Mouse (Mus musculus) Patski (cell line): ENCODE measurements around the gene Mettl9. TPM values are rescaled to one million over a fixed set of nuclear protein-coding genes. Genes with fewer than 3 reads are reported as not detected.

ENCODE experiments used
- ATAC-seq: fragments of 100-300 bp; one replicate; pipeline ENCODE4 v1.8.0; 2021
- CTCF ChIA-PET: fragments of 350-600 bp; sonication (Branson Sonifier 250); formaldehyde crosslinking; loops from one replicate; lab custom pipeline; 2022; ENCODE audit warnings: inconsistent platforms; lab: Charles Lee
- POLR2A ChIA-PET: fragments of 350-600 bp; sonication (Branson Sonifier 250); formaldehyde crosslinking; loops from one replicate; lab custom pipeline; 2022; ENCODE audit warnings: antibody characterized with exemption, inconsistent platforms; lab: Charles Lee
- DNase-seq: peaks from one replicate; pipeline ENCODE4 v3.0.0-alpha.2; 2011; ENCODE audit warnings: low read depth, low spot score
- H3K27me3 ChIP-seq: fragments of 371-371 bp; one replicate; pipeline ENCODE4 v1.5.1; 2021
- CTCF ChIP-seq: fragments of 100-300 bp; IDR thresholded peaks from one replicate; pipeline ENCODE4 v1.5.1; 2021
- in situ Hi-C: fragments of 300-500 bp; cut with MboI; formaldehyde crosslinking; loops from 3 replicates; pipeline ENCODE4 v1.11.1; 2018; ENCODE audit warnings: low pct_unique_long_range_greater_than_20kb, mixed read lengths
- polyA plus RNA-seq: library from polyadenylated mRNA; unstranded; gene quantifications from one replicate; pipeline ENCODE4 v1.2.3, GENCODE M21; 2021

Mettl9 gene
- polyA plus RNA-seq, 1 experiment from 2014 or later, result 145 TPM

DNA sequence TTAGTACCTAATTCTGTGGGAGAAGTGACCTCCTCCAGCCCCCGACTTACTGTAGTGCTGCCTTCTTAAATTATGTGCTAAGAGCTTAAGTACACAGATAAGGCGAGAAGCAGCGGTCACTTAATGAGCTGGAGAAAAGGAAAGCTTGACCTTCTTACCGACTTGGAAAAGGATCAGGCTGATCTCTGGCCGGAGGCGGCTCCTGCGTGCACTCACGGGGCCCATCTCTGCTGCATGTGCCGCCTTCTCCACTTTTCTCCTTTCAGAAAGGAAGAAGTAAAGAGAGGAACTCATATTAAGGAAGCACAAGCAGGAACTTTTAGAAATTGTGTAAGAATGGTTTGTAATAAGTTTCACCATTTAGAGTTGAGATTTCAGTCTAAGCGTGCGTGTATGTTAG, 40.0 kb downstream of the Mettl9 start, which contains the start of gene Igsf6:
Gene Igsf6 (minus strand): TSS at position 292 of the 400 bp plus-strand sequence.
- no peaks in the 10 kb centered on the region for H3K27me3 ChIP-seq
- in situ Hi-C loops, result no loop called here
- TF ChIP-seq CTCF, result no peak
- ChIA-PET POLR2A (interaction anchor here (1.3 kb wide), 1 partner anchor 35 kb away, joined by 3 read pairs; no protein-coding TSS in a partner anchor), CTCF (interaction anchor here (0.7 to 3.4 kb wide), 5 partner anchors 9 to 141 kb away, joined by 3 to 15 read pairs (median 3); no protein-coding TSS in a partner anchor)
- ATAC-seq (no peak), DNase-seq (no peak)

DNA sequence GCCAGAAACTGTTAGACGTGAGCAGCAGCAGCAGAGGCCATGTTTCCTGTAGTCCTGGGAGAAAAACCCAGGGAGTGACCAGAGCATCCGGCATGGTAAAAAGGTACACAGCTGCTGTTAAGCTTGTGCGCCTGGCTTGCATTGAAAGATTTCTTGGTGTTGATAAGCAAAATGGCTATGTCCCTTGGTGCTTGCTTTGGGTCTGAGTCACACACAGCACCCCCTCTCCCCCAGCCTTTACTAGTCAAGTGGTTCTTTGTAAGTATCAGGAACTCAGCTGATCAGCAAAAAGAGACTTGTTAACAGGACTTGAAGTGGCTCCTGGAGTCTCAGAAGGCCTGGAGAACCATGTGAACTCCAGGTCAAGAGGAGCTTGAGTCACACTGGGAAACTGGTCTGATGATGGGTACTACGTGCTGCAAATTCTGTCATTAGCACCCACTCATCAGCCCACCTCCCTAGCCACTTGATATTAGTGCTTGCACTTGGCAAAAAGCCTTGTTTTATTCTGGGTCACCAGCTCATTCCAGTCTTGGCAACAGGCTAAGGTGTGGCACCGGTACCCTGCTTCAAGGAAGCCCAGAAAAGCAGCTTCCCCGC, 40.7 kb downstream of the Mettl9 start:
- ATAC-seq, result peak; percentile 32
- ChIA-PET CTCF (interaction anchor here (0.9 to 3.4 kb wide), 5 partner anchors 10 to 142 kb away, joined by 3 to 15 read pairs (median 3); no protein-coding TSS in a partner anchor), POLR2A (interaction anchor here (0.7 to 1.3 kb wide), 2 partner anchors 9 to 35 kb away, joined by 3 read pairs; no protein-coding TSS in a partner anchor)
- in situ Hi-C loops, result no loop called here
- H3K27me3 ChIP-seq, result no peaks in the 10 kb centered on the region
- no peak for DNase-seq
- TF ChIP-seq CTCF, result no peak

DNA sequence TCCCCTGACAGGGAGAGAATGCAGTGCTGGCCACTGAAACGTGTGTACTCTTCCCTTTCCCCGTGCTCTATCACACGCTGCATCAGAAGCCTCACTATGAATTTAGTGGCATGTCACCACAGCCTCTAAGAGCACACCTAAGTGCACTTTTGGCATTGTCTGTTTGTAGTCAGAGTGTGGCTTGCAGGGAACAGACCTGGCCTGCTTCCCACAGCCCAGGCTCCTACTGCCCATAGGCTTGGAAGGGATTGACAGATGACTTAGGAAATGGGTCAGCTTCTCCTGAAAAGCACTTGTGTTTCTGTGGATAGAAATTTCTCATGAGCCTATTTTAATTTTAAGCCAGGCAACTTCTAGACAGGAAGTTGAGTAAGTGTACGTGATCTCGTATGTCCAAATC, 41.2 kb downstream of the Mettl9 start:
- ATAC-seq, result peak; percentile 9
- H3K27me3 ChIP-seq, result no peaks in the 10 kb centered on the region
- no peak for TF ChIP-seq CTCF
- in situ Hi-C loops, result no loop called here
- ChIA-PET POLR2A (interaction anchor here (0.7 kb wide), 1 partner anchor 9 kb away, joined by 3 read pairs; no protein-coding TSS in a partner anchor), CTCF (interaction anchor here (1.3 to 3.4 kb wide), 4 partner anchors 10 to 45 kb away, joined by 3 to 15 read pairs (median 8); no protein-coding TSS in a partner anchor)
- no peak for DNase-seq

DNA sequence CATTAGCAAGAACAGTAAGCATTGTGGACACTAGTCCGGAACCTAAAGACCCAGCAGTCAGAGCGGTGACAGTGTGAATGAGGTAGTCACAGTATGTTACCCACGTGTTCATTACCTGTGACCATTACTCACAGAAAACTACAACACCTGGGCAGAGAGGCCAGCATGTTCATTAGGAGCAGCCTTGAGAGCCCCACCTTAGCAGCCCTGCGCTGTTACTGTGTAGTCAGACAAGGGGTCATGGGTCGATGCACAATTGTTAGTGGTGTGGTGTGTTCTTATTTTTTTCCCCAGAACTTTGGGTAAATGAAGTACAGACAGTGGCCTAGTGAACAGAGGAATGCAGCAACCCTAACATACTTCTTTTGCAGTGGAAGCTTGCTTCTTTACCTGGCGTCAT, 43.1 kb downstream of the Mettl9 start:
- H3K27me3 ChIP-seq, result no peaks in the 10 kb centered on the region
- ATAC-seq (no peak), DNase-seq (no peak)
- CTCF ChIA-PET, result interaction anchor here (0.9 to 1.5 kb wide), 4 partner anchors 12 to 83 kb away, joined by 3 to 11 read pairs (median 3); no protein-coding TSS in a partner anchor
- in situ Hi-C loops, result no loop called here
- no peak for TF ChIP-seq CTCF
- POLR2A ChIA-PET, result no interaction called here

DNA sequence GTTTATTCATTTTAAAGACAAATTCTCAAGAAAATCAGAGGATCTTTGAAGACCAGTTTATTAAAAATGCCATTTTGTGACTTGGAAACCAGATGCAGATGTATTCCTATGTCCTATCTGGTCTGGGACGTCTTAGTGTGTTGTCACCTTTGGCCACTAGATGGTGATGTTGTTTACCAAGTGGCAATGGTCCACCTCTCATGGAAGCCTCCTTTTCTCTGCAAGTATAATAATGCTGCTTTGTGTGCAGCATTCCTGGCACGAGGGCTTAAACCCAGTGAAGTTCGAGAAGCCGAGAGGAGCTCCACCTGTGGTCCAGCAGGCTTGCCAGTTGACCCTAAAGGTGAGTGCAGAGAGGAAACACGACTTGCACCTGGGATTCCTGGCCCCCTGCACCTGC, 43.6 kb downstream of the Mettl9 start:
- DNase-seq (no peak), ATAC-seq (no peak)
- in situ Hi-C loops, result no loop called here
- peak; percentile 67 for TF ChIP-seq CTCF
- ChIA-PET POLR2A (interaction anchor here (1.0 kb wide), 1 partner anchor 147 kb away, joined by 3 read pairs; no protein-coding TSS in a partner anchor), CTCF (interaction anchor here (0.7 to 1.8 kb wide), 9 partner anchors 9 to 104 kb away, joined by 3 to 11 read pairs (median 3); no protein-coding TSS in a partner anchor)
- no peaks in the 10 kb centered on the region for H3K27me3 ChIP-seq

DNA sequence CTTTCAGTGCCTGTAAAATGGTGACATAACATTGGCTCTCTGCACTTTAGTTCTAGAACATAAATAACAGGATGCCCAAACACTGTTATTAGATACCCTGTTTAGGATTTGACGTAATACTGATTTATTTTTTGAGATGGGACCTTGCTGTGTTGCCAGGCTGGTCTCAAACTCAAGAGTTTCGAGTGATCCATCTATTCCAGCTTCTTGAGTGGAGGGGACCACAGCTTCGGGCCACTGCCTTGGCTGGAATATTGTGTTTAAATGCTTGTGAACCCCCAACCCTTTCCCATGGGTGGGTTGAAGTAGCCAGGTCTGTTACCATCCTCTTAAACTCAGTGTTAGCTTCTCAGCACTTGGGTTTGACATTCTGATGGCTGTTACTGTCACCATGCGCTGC, 47.1 kb downstream of the Mettl9 start, which contains the start of gene Otoa:
Gene Otoa (plus strand): TSS at position 301 of the 400 bp plus-strand sequence.
- no peak for TF ChIP-seq CTCF
- DNase-seq (no peak), ATAC-seq (no peak)
- in situ Hi-C loops, result loop anchor here (5.0 kb wide), 1 partner anchor 36 kb away; no protein-coding TSS in a partner anchor
- ChIA-PET CTCF (no interaction called here), POLR2A (no interaction called here)
- H3K27me3 ChIP-seq, result no peaks in the 10 kb centered on the region

DNA sequence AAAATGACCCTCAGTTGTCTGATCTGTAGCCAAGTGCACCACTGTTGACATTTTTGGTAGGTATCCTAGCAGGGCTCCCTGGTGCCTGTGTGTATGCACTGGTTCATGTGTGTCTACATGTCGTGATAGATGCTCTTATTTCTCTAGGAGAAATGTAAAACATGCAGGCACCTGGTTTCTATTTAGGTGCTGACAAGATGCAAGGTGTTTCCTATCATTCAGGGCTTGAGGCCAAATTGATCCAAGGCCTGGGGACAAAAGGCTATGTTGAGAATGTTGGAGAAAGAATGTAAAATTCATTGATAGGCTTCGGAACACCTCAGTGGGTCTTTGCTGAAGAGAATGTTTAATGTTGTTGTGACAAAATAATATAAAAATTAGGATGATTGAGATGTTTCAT, 47.6 kb downstream of the Mettl9 start:
- no peak for ATAC-seq
- DNase-seq, result no peak
- no peak for TF ChIP-seq CTCF
- CTCF ChIA-PET, result no interaction called here
- in situ Hi-C loops, result loop anchor here (5.0 kb wide), 1 partner anchor 35 kb away; no protein-coding TSS in a partner anchor
- POLR2A ChIA-PET, result no interaction called here
- no peaks in the 10 kb centered on the region for H3K27me3 ChIP-seq

DNA sequence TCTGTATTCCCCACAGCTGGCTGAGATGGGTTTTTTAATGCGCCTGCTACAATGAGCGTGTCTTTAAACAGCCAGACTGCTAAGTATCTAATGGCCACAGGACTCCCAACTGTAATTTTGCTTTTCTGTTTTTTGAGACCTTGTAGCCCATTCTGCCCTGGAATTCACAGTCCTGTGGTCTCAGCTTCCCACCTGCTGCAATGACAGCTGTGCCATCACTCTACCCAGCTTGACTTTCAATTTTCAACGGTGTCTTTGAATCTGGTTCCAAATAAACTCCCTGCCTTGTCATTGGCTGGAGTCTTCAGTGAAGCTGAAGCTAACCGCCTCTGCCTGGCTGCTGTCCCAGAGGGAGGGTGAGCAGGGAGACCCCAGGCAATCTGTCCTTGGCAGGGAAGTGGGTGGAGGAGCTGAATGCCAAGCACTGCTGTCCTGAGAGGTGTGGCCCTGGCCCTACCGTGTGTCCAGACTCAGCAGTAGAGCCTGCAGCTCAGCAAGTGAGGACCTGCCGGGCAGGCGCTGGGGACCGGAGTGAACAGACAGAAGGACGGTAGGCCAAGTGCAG, 48.8 kb downstream of the Mettl9 start:
- in situ Hi-C loops, result loop anchor here (5.0 kb wide), 1 partner anchor 34 kb away; no protein-coding TSS in a partner anchor
- no peak for DNase-seq
- TF ChIP-seq CTCF, result no peak
- ChIA-PET POLR2A (no interaction called here), CTCF (interaction anchor here (1.0 to 1.6 kb wide), 2 partner anchors 22 to 149 kb away, joined by 3 to 4 read pairs; no protein-coding TSS in a partner anchor)
- no peaks in the 10 kb centered on the region for H3K27me3 ChIP-seq
- no peak for ATAC-seq

DNA sequence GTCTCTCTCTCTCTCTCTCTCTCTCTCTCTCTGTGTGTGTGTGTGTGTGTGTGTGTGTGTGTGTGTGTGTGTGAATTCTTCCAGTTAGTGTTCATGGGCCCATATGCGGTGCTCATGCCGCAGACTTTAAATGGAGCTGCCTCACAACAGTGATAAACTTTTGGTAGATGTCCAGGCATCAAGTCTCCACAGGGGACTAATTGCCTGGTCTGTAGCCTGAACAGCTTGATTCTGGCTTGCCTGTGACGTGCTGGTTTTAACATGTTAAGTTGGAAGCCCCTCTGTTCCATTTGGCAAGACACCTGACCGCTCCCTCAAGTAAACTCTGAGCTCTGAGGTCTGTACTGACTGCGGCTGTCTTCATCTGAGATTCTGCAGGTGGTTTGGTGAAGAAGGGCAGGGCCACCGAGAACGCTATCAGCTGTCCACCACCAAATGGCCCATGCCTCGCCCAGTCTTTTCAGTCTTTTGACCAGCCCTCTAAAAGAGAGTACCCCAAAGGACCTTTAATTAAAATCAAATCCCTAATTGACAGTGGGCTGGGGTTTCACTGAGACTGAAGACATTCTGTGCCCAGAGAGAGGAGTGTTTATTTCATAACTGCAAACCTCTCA, 50.7 kb downstream of the Mettl9 start:
- ChIA-PET POLR2A (no interaction called here), CTCF (interaction anchor here (1.0 to 1.7 kb wide), 3 partner anchors 19 to 24 kb away, joined by 3 to 4 read pairs (median 3); no protein-coding TSS in a partner anchor)
- no peaks in the 10 kb centered on the region for H3K27me3 ChIP-seq
- ATAC-seq (peak; percentile 27), DNase-seq (no peak)
- in situ Hi-C loops, result loop anchor here (5.0 kb wide), 1 partner anchor 32 kb away; no protein-coding TSS in a partner anchor
- TF ChIP-seq CTCF, result no peak

DNA sequence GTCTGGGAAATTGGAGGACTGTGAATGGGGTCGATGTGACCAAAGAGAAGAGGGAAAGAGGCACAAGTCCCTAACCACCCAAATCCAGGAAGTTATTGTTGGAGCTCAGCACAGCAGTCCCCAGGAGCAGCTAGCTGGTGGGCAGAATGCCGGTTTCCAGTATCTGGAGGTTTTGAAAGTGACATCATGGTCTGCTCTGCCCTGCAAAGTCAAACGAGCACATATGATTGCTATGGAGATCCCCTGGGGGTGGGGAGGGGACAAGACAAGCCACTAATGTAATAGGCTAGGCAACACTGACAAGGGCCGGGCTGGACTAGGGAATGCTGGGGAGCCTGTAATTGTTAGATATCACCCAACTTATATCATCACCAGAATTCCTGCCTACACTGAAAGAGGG, 51.3 kb downstream of the Mettl9 start:
- ChIA-PET CTCF (interaction anchor here (1.0 kb wide), 1 partner anchor 18 kb away, joined by 3 read pairs; no protein-coding TSS in a partner anchor), POLR2A (no interaction called here)
- DNase-seq (no peak), ATAC-seq (peak; percentile 85)
- no peaks in the 10 kb centered on the region for H3K27me3 ChIP-seq
- no peak for TF ChIP-seq CTCF
- in situ Hi-C loops, result no loop called here
